In genomic region chr19:47484110-47484509, GRCm38 (mm10) we compare ENCODE assay signal across 15 mouse cellular contexts. TPM values are rescaled to one million over a fixed set of nuclear protein-coding genes. Genes with fewer than 3 reads are reported as not detected.
DNase-seq lines count a peak whose midpoint lies in the region; ATAC-seq lines count a peak whose summit lies in the region.
"Had no signal": no experiment of that assay in that cellular context is flagged by ENCODE, and none has a peak within 500 bp of the region (broad histone marks: within the 10 kb centered on the region; RNA-seq: fewer than 3 reads in every experiment).

No protein-coding gene starts in this region.

- H3K9ac ChIP-seq in heart, embryonic 16.5 days (ENCODE audit: low read length) = no peak overlapping the region
- no peak overlapping the region for H3K9ac ChIP-seq in forebrain, embryonic 15.5 days (replicated peaks)
- H3K9ac ChIP-seq in midbrain, embryonic 16.5 days (ENCODE audit: low read depth, low read length) = no peak overlapping the region
- H3K9ac ChIP-seq: lung, embryonic 14.5 days had no signal

- no peaks in the 10 kb centered on the region for H3K36me3 ChIP-seq in heart, embryonic 16.5 days (ENCODE audit: control insufficient read depth, insufficient read depth)
- H3K36me3 ChIP-seq in forebrain, embryonic 15.5 days = no peaks in the 10 kb centered on the region
- H3K36me3 ChIP-seq in midbrain, embryonic 16.5 days (ENCODE audit: control insufficient read depth, insufficient read depth, low read length) = no peaks in the 10 kb centered on the region

- peaks cover 24% of the 10 kb centered on the region for H3K4me1 ChIP-seq in heart, embryonic 16.5 days (ENCODE audit: control insufficient read depth, insufficient read depth, low read length)
- H3K4me1 ChIP-seq in forebrain, embryonic 15.5 days = no peaks in the 10 kb centered on the region
- H3K4me1 ChIP-seq in midbrain, embryonic 16.5 days (ENCODE audit: control insufficient read depth, insufficient read depth, low read length) = peaks cover 19% of the 10 kb centered on the region

- WGBS in heart, embryonic 16.5 days = 86% methylated on average over 3 of the region's 3 CpGs
- WGBS in forebrain, embryonic 15.5 days = 82% methylated on average over 3 of the region's 3 CpGs
- WGBS in midbrain, embryonic 16.5 days = 76% methylated on average over 3 of the region's 3 CpGs

- H3K27me3 ChIP-seq in heart, embryonic 16.5 days (ENCODE audit: control insufficient read depth, insufficient read depth, low read length) = no peaks in the 10 kb centered on the region
- H3K27me3 ChIP-seq in forebrain, embryonic 15.5 days = no peaks in the 10 kb centered on the region
- H3K27me3 ChIP-seq in midbrain, embryonic 16.5 days (ENCODE audit: control insufficient read depth, insufficient read depth, low read depth, low read length) = no peaks in the 10 kb centered on the region
- H3K27me3 ChIP-seq: CH12.LX had no signal

- DNase-seq in heart, adult 18-20 months = no peak
- peak; percentile 49 to 61 for DNase-seq in left cerebral cortex, postnatal 14 days (ENCODE audit: low spot score in 2 of 2)
- no peak for DNase-seq in left cerebral cortex, adult 11 months (ENCODE audit: low spot score)
- DNase-seq in ovary, postnatal 36 days (ENCODE audit: low spot score) = no peak
- DNase-seq: cerebellum, adult 18-20 months; kidney, adult 11 months; kidney, postnatal 36 days; layer of hippocampus, postnatal 36 days; lung, embryonic 14.5 days; thymus, postnatal 36 days had no signal

- H3K9me3 ChIP-seq in heart, embryonic 16.5 days (replicated peaks; ENCODE audit: control insufficient read depth, low read length) = peaks cover 9% of the 10 kb centered on the region; the same call in 1 of the 2 replicates
- H3K9me3 ChIP-seq in forebrain, embryonic 15.5 days = 0 out of 2 replicates have a peak, but pooled peaks cover under 1% of the 10 kb centered on the region
- H3K9me3 ChIP-seq in midbrain, embryonic 16.5 days (replicated peaks; ENCODE audit: control insufficient read depth, low read length, poor library complexity, severe bottlenecking) = no peaks in the 10 kb centered on the region

- no peak overlapping the region for H3K4me3 ChIP-seq in heart, embryonic 16.5 days (ENCODE audit: low read length)
- no peak overlapping the region for H3K4me3 ChIP-seq in forebrain, embryonic 15.5 days
- H3K4me3 ChIP-seq in midbrain, embryonic 16.5 days (ENCODE audit: low read depth, low read length) = no peak overlapping the region

- ATAC-seq in heart, embryonic 16.5 days (replicated peaks; ENCODE audit: extremely low read depth, insufficient read depth, low FRiP score) = no peak
- peak; percentile 75 for ATAC-seq in forebrain, embryonic 15.5 days (replicated peaks)
- peak; percentile 76 for ATAC-seq in midbrain, embryonic 16.5 days

- peak overlapping the region; percentile 64 for H3K27ac ChIP-seq in heart, embryonic 16.5 days (ENCODE audit: low read length)
- no peak overlapping the region for H3K27ac ChIP-seq in forebrain, embryonic 15.5 days (replicated peaks)
- peak overlapping the region; percentile 42 for H3K27ac ChIP-seq in midbrain, embryonic 16.5 days (ENCODE audit: low read length)
- H3K27ac ChIP-seq: stomach, postnatal 0 days had no signal

- no peak overlapping the region for H3K4me2 ChIP-seq in heart, embryonic 16.5 days (ENCODE audit: low read depth, low read length)
- H3K4me2 ChIP-seq in forebrain, embryonic 15.5 days (replicated peaks) = no peak overlapping the region
- H3K4me2 ChIP-seq in midbrain, embryonic 16.5 days (ENCODE audit: low read length) = no peak overlapping the region; the same call in 1 of the 2 replicates
- H3K4me2 ChIP-seq: lung, embryonic 14.5 days had no signal

- intact Hi-C loops in left cerebral cortex, postnatal 14 days (cut with DNase I) = no loop called here

RNA-seq across cellular contexts. Expression of gene Sh3pxd2a, which starts 19.9 kb away (rescaled TPM):
- 4.5 and 6.3 TPM in 2 replicates for polyA plus RNA-seq in heart, embryonic 16.5 days (2015; fragmentation: Nextera tagmentation; extraction: Ambion mirVana)
- 10 to 100 TPM; 45.5 to 48.7 TPM for total RNA-seq in heart, adult 18-20 months (2021)
- 10 to 100 TPM; 30.9 TPM for total RNA-seq in left cerebral cortex, postnatal 14 days (2021)
- polyA plus RNA-seq in forebrain, embryonic 15.5 days (2015; fragmentation: Nextera tagmentation; extraction: Ambion mirVana) = 2.0 and 2.2 TPM in 2 replicates
- 1.5 and 1.8 TPM in 2 replicates for polyA plus RNA-seq in midbrain, embryonic 16.5 days (2015; fragmentation: Nextera tagmentation; extraction: Ambion mirVana)

RNA-seq across cellular contexts. Expression of gene Stn1, which starts 53.2 kb away (rescaled TPM):
- polyA plus RNA-seq in heart, embryonic 16.5 days (2015; fragmentation: Nextera tagmentation; extraction: Ambion mirVana) = 37.3 and 38.5 TPM in 2 replicates
- 10 to 100 TPM; 17.2 to 17.3 TPM for total RNA-seq in heart, adult 18-20 months (2021)
- total RNA-seq in left cerebral cortex, postnatal 14 days (2021) = 10 to 100 TPM; 28.5 to 29.9 TPM
- 33.6 and 36.2 TPM in 2 replicates for polyA plus RNA-seq in forebrain, embryonic 15.5 days (2015; fragmentation: Nextera tagmentation; extraction: Ambion mirVana)
- polyA plus RNA-seq in midbrain, embryonic 16.5 days (2015; fragmentation: Nextera tagmentation; extraction: Ambion mirVana) = 23.4 and 24.0 TPM in 2 replicates

Comparison
In these comparisons a context has a peak if more than half of its experiments do, and no peak if none do; other contexts are left out.
1. DNase-seq: peak in left cerebral cortex, postnatal 14 days (2 of 2); none in heart, adult 18-20 months (0 of 2), left cerebral cortex, adult 11 months (single experiment) and ovary, postnatal 36 days (single experiment).